ENCODE assay signal across 9 mouse cellular contexts in the genomic region with DNA sequence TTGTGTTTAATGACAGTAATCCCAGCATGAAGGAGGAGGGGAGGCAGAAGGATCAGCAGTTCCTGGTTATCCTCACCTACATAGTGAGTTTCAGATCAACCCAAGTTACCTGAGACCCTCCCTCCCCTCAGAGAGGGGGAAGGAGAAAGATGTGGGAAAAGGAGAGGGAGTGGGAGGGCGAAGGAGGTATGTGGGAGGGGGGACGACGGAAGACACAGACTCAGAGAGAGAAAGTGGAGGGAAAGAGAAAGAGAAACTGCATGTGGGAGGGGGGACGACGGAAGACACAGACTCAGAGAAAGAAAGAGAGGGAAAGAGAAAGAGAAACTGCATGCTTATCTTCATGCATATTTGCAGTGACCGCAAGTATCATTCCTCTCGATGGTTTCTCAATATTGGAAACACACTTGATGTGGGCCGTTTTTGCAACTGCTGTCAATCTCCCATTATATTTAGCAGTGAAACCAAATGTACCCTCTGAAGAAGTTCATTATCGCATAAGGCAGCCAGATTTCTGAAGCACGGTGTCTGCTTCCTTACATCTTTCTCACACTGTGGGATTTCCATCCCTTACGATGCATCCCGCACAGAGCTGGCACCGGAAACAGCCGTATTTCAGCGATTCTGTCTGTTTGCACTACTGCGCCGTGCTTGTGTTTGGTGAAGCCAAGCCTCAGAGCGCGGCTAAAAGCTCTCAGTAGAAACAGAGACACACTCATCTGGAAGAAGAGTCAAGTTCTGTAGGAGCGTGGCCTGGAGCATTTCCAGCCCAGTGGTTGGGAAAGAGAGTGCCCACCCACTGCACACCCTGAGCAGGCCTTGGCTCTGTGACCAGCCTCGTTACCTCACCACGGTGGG. TPM values are rescaled to one million over a fixed set of nuclear protein-coding genes. Genes with fewer than 3 reads are reported as not detected.
DNase-seq lines count a peak whose midpoint lies in the region; ATAC-seq and TF ChIP-seq lines count a peak whose summit lies in the region.
"Had no signal": no experiment of that assay in that cellular context is flagged by ENCODE, and none has a peak within 500 bp of the region (broad histone marks: within the 10 kb centered on the region; RNA-seq: fewer than 3 reads in every experiment).

No protein-coding gene starts in this region.

- H3K4me1 ChIP-seq in hindbrain, postnatal 0 days (ENCODE audit: insufficient read depth, low read length), result no peaks in the 10 kb centered on the region
- no peaks in the 10 kb centered on the region for H3K4me1 ChIP-seq in hindbrain, embryonic 11.5 days (replicated peaks; ENCODE audit: control insufficient read depth, insufficient read depth, low read length)
- H3K4me1 ChIP-seq in brown adipose tissue, adult 24 weeks (ENCODE audit: control insufficient read depth, insufficient read depth, insufficient read length, low read length), result peaks cover 2% of the 10 kb centered on the region; the same call in 1 of the 2 replicates
- H3K4me1 ChIP-seq: liver, embryonic 13.5 days had no signal

- H3K9me3 ChIP-seq in hindbrain, postnatal 0 days (ENCODE audit: low read length), result no peaks in the 10 kb centered on the region
- H3K9me3 ChIP-seq in hindbrain, embryonic 11.5 days (ENCODE audit: control insufficient read depth, low read length), result no peaks in the 10 kb centered on the region
- H3K9me3 ChIP-seq: liver, embryonic 13.5 days had no signal

- TF ChIP-seq CTCF in hindbrain, postnatal 0 days (IDR thresholded peaks at IDR 0.05; ENCODE audit: low read depth), result no peak

- peak; percentile 38 for DNase-seq in hindbrain, postnatal 0 days (ENCODE audit: low spot score)
- no peak for DNase-seq in hindbrain, embryonic 11.5 days (ENCODE audit: low spot score)
- peak; percentile 40 for DNase-seq in CD4-positive helper T cell, adult 2 months (ENCODE audit: low read depth, low spot score)
- peak; percentile 20 for DNase-seq in layer of hippocampus, adult 9-10 months (ENCODE audit: low spot score)
- peak; percentile 37 for DNase-seq in right cerebral cortex, postnatal 4 days
- DNase-seq in B cell, adult 2 months, result no peak
- DNase-seq in thymus, postnatal 10 days (ENCODE audit: low spot score in 2 of 2), result no peak
- DNase-seq: liver, embryonic 13.5 days had no signal

- H3K4me2 ChIP-seq in hindbrain, postnatal 0 days (ENCODE audit: low read depth, low read length), result peak overlapping the region; percentile 29; the same call in 1 of the 2 replicates
- H3K4me2 ChIP-seq in hindbrain, embryonic 11.5 days (replicated peaks; ENCODE audit: low read depth, low read length), result no peak overlapping the region
- H3K4me2 ChIP-seq: liver, embryonic 13.5 days had no signal

- no peak overlapping the region for H3K4me3 ChIP-seq in hindbrain, postnatal 0 days (ENCODE audit: low read length)
- H3K4me3 ChIP-seq in hindbrain, embryonic 11.5 days (ENCODE audit: low read depth, low read length), result no peak overlapping the region
- H3K4me3 ChIP-seq in brown adipose tissue, adult 24 weeks (ENCODE audit: insufficient read depth, low read depth, low read length), result peak overlapping the region; percentile 53
- H3K4me3 ChIP-seq: liver, embryonic 13.5 days had no signal

- ATAC-seq in hindbrain, postnatal 0 days, result no peak
- no peak for ATAC-seq in hindbrain, embryonic 11.5 days (ENCODE audit: low FRiP score)

- H3K27ac ChIP-seq in hindbrain, postnatal 0 days, result no peak overlapping the region
- no peak overlapping the region for H3K27ac ChIP-seq in hindbrain, embryonic 11.5 days (ENCODE audit: low read depth, low read length)
- no peak overlapping the region; the same call in 1 of the 2 replicates for H3K27ac ChIP-seq in brown adipose tissue, adult 24 weeks (replicated peaks; ENCODE audit: low read depth, low read length)
- H3K27ac ChIP-seq: liver, embryonic 13.5 days had no signal

- no peaks in the 10 kb centered on the region for H3K27me3 ChIP-seq in hindbrain, postnatal 0 days (ENCODE audit: insufficient read depth, low read length)
- no peaks in the 10 kb centered on the region for H3K27me3 ChIP-seq in hindbrain, embryonic 11.5 days (ENCODE audit: control insufficient read depth, insufficient read depth, low read length)
- H3K27me3 ChIP-seq: liver, embryonic 13.5 days had no signal

- no peaks in the 10 kb centered on the region for H3K36me3 ChIP-seq in hindbrain, postnatal 0 days (ENCODE audit: insufficient read depth, low read length)
- H3K36me3 ChIP-seq in hindbrain, embryonic 11.5 days (ENCODE audit: control insufficient read depth, insufficient read depth, low read length), result no peaks in the 10 kb centered on the region
- H3K36me3 ChIP-seq: liver, embryonic 13.5 days had no signal

- no peak overlapping the region for H3K9ac ChIP-seq in hindbrain, postnatal 0 days (replicated peaks; ENCODE audit: low read length)
- no peak overlapping the region for H3K9ac ChIP-seq in hindbrain, embryonic 11.5 days (ENCODE audit: low read depth, low read length)
- H3K9ac ChIP-seq: liver, embryonic 13.5 days had no signal

- WGBS in hindbrain, postnatal 0 days, result 60% methylated on average over 22 of the region's 22 CpGs
- 80% methylated on average over 22 of the region's 22 CpGs for WGBS in hindbrain, embryonic 11.5 days

RNA-seq across cellular contexts. Expression of a gene that starts 58.6 kb away (rescaled TPM):
- 25.6 and 32.4 TPM in 2 replicates for total RNA-seq in hindbrain, postnatal 0 days (2014; rRNA removed)
- polyA plus RNA-seq in hindbrain, postnatal 0 days (2015; fragmentation: Nextera tagmentation; extraction: Ambion mirVana), result 10.2 and 14.3 TPM in 2 replicates
- polyA plus RNA-seq in hindbrain, embryonic 11.5 days (2014; fragmentation: Nextera tagmentation; extraction: Ambion mirVana), result 15.3 and 23.2 TPM in 2 replicates
- polyA plus RNA-seq in brown adipose tissue, adult 24 weeks (2012; ENCODE audit: insufficient read depth, insufficient read length, missing spikeins), result 8.7 and 9.7 TPM in 2 replicates

Comparison
In these comparisons a context has a peak if more than half of its experiments do, and no peak if none do; other contexts are left out.
1. DNase-seq: peak in hindbrain, postnatal 0 days (single experiment), CD4-positive helper T cell, adult 2 months (single experiment), layer of hippocampus, adult 9-10 months (single experiment) and right cerebral cortex, postnatal 4 days (single experiment); none in hindbrain, embryonic 11.5 days (single experiment), B cell, adult 2 months (0 of 2) and thymus, postnatal 10 days (0 of 2).